Mouse (Mus musculus) left cerebral cortex, adult 9 months (tissue): ENCODE results near the gene Actr3b.
"Not testable (repeated sequence)": the region's sequence is repeated elsewhere in the genome, so short reads cannot be mapped to it uniquely, and the experiment has no call there.

Experiments used
- DNase-seq, 2 experiments: peaks; one replicate each; pipeline ENCODE4 v3.0.0; 2022; ENCODE audit warnings: low spot score in 2 of 2

The Actr3b gene

GRCm38 (mm10) chr5:25759460-25760409, at the start of gene Actr3b:
Gene Actr3b (plus strand): TSS chr5:25759997.
- DNase-seq: peak; percentile 83 to 91

- DNase-seq: not testable (repeated sequence)
Observed at GRCm38 (mm10) chr5:25713001-25713706, 46.6 kb upstream of the Actr3b start.

GRCm38 (mm10) chr5:25719390-25719789, 40.4 kb upstream of the Actr3b start:
- DNase-seq: no peak

- DNase-seq: no peak
Observed at GRCm38 (mm10) chr5:25723016-25723415, 36.8 kb upstream of the Actr3b start.

- no peak for DNase-seq
Observed at GRCm38 (mm10) chr5:25724134-25724675, 35.6 kb upstream of the Actr3b start.

GRCm38 (mm10) chr5:25734318-25734717, 25.5 kb upstream of the Actr3b start:
- peak in 1 of 2 experiments; percentile 58 for DNase-seq

GRCm38 (mm10) chr5:25735861-25736260, 23.9 kb upstream of the Actr3b start:
- peak in 1 of 2 experiments; percentile 72 for DNase-seq

- no peak for DNase-seq
Observed at GRCm38 (mm10) chr5:25738448-25738847, 21.3 kb upstream of the Actr3b start.

- not testable (repeated sequence) for DNase-seq
Observed at GRCm38 (mm10) chr5:25738902-25739301, 20.9 kb upstream of the Actr3b start.

- no peak for DNase-seq
Observed at GRCm38 (mm10) chr5:25747904-25748303, 11.9 kb upstream of the Actr3b start.

GRCm38 (mm10) chr5:25748613-25749012, 11.2 kb upstream of the Actr3b start:
- no peak for DNase-seq

GRCm38 (mm10) chr5:25751552-25751951, 8.2 kb upstream of the Actr3b start:
- no peak for DNase-seq

- no peak for DNase-seq
Observed at GRCm38 (mm10) chr5:25752862-25753261, 6.9 kb upstream of the Actr3b start.

- no peak for DNase-seq
Observed at GRCm38 (mm10) chr5:25753556-25754235, 6.1 kb upstream of the Actr3b start.

- DNase-seq: peak in 1 of 2 experiments; percentile 39
Observed at GRCm38 (mm10) chr5:25754236-25754766, 5.5 kb upstream of the Actr3b start.

- peak in 1 of 2 experiments; percentile 40 for DNase-seq
Observed at GRCm38 (mm10) chr5:25760410-25760832, 624 bp downstream of the Actr3b start.

GRCm38 (mm10) chr5:25760871-25761270, 1.1 kb downstream of the Actr3b start:
- DNase-seq: peak in 1 of 2 experiments; percentile 30

GRCm38 (mm10) chr5:25761850-25762249, 2.1 kb downstream of the Actr3b start:
- DNase-seq: no peak

- no peak for DNase-seq
Observed at GRCm38 (mm10) chr5:25769006-25769405, 9.2 kb downstream of the Actr3b start.

GRCm38 (mm10) chr5:25769406-25769805, 9.6 kb downstream of the Actr3b start:
- no peak for DNase-seq

- DNase-seq: no peak
Observed at GRCm38 (mm10) chr5:25772456-25772855, 12.7 kb downstream of the Actr3b start.
